Mouse (Mus musculus) cortical plate, adult 2 months (tissue): Measurements from ENCODE around the gene Aco2. TPM values are rescaled to one million over a fixed set of nuclear protein-coding genes. Genes with fewer than 3 reads are reported as not detected.

Experiments used
- H3K27ac ChIP-seq: fragments of 200-500 bp; 2 replicates; pipeline ENCODE4 v1.5.1; 2012; ENCODE audit warnings: low read length, control low read depth, inconsistent platforms; ENCODE audit not compliant: insufficient read depth
- H3K4me1 ChIP-seq: fragments of 200-500 bp; 2 replicates; pipeline ENCODE4 v1.6.1; 2011; ENCODE audit warnings: low read length; ENCODE audit not compliant: control insufficient read depth, insufficient read depth
- H3K4me3 ChIP-seq: fragments of 200-500 bp; 2 replicates; pipeline ENCODE4 v1.5.1; 2011; ENCODE audit warnings: mild to moderate bottlenecking, low read length, control low read depth; ENCODE audit not compliant: insufficient read depth
- CTCF ChIP-seq: fragments of 200-500 bp; IDR thresholded peaks from 2 replicates; pipeline ENCODE4 v1.5.1; 2011; ENCODE audit warnings: mild to moderate bottlenecking, control low read depth, low read length; ENCODE audit not compliant: insufficient read depth; ENCODE audit errors: extremely low read depth
- POLR2A ChIP-seq: fragments of 200-500 bp; IDR thresholded peaks from 2 replicates; pipeline ENCODE4 v1.6.1; 2011; ENCODE audit warnings: mild to moderate bottlenecking, low read length, control low read depth; ENCODE audit not compliant: insufficient read depth; ENCODE audit errors: extremely low read depth
- polyA plus RNA-seq: library from polyadenylated mRNA; depleted of rRNA; stranded (reverse); fragments of >200 nt; gene quantifications from 2 replicates; pipeline ENCODE4 v1.2.3, GENCODE M21; 2012

Gene Aco2
- polyA plus RNA-seq, 1 experiment = 533 TPM

GRCm38 (mm10) chr15:81834171-81834841 is 37.8 kb upstream of the Aco2 start:
- TF ChIP-seq POLR2A (no peak), CTCF (no peak)
- Histone ChIP-seq H3K4me1 (peaks cover 6% of the 10 kb centered on the region), H3K4me3 (no peak overlapping the region), H3K27ac (no peak overlapping the region)

GRCm38 (mm10) chr15:81835007-81835880 is 36.9 kb upstream of the Aco2 start:
- TF ChIP-seq POLR2A = no peak
- TF ChIP-seq CTCF = no peak
- peak overlapping the region; percentile 36 for H3K27ac ChIP-seq
- no peak overlapping the region for H3K4me3 ChIP-seq
- peaks cover 8% of the 10 kb centered on the region for H3K4me1 ChIP-seq

GRCm38 (mm10) chr15:81836124-81836821 is 35.8 kb upstream of the Aco2 start:
- peak overlapping the region; percentile 96 for H3K27ac ChIP-seq

GRCm38 (mm10) chr15:81836966-81837920 is 34.9 kb upstream of the Aco2 start:
- no peak overlapping the region for H3K4me3 ChIP-seq
- peaks cover 8% of the 10 kb centered on the region for H3K4me1 ChIP-seq
- peak overlapping the region; percentile 96 for H3K27ac ChIP-seq
- TF ChIP-seq CTCF (no peak), POLR2A (no peak)

More at GRCm38 (mm10) chr15:81836124-81836821, 35.8 kb upstream of the Aco2 start:
- no peak for TF ChIP-seq CTCF
- TF ChIP-seq POLR2A = peak; percentile 87
- peak overlapping the region; percentile 21 for H3K4me3 ChIP-seq
- H3K4me1 ChIP-seq = peaks cover 8% of the 10 kb centered on the region

GRCm38 (mm10) chr15:81838554-81839235 is 33.4 kb upstream of the Aco2 start:
- TF ChIP-seq CTCF = no peak
- no peak for TF ChIP-seq POLR2A
- Histone ChIP-seq H3K4me3 (no peak overlapping the region), H3K4me1 (peaks cover 8% of the 10 kb centered on the region), H3K27ac (peak overlapping the region; percentile 76; the same call in 1 of the 2 replicates)

- TF ChIP-seq CTCF (no peak), POLR2A (peak; percentile 41; the same call in 1 of the 2 replicates)
- H3K4me3 ChIP-seq = no peak overlapping the region
- H3K27ac ChIP-seq = peak overlapping the region; percentile 75
- H3K4me1 ChIP-seq = peaks cover 8% of the 10 kb centered on the region
Observed at GRCm38 (mm10) chr15:81839634-81840033, 32.5 kb upstream of the Aco2 start.

GRCm38 (mm10) chr15:81840306-81840705 is 31.8 kb upstream of the Aco2 start:
- Histone ChIP-seq H3K4me3 (no peak overlapping the region), H3K4me1 (peaks cover 8% of the 10 kb centered on the region), H3K27ac (peak overlapping the region; percentile 6; the same call in 1 of the 2 replicates)
- no peak for TF ChIP-seq POLR2A

GRCm38 (mm10) chr15:81842275-81842674 is 29.8 kb upstream of the Aco2 start:
- no peak overlapping the region for H3K27ac ChIP-seq
- H3K4me1 ChIP-seq = peaks cover 5% of the 10 kb centered on the region
- TF ChIP-seq POLR2A = no peak
- TF ChIP-seq CTCF = no peak
- no peak overlapping the region for H3K4me3 ChIP-seq
